Mouse (Mus musculus): ENCODE data around the gene Pon3.

DNA sequence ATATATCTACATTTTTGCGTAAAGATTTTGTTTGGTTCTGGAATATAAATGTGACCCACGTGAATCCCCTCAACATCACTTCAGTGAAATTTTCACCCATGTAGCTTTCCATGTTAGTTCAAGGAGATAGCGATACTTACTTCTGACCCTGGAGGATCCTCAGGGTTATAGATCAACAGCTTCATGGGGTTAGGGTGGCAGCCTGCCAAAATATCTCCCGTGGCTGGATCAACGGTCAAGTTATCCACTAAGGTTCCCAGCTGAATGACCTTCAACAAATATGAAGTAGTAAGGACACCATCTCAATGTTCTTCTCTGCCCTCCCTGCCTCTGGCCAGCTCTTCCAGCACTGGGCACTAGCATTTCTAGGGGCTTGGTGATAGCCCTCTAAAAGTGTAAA lies 25.8 kb downstream of the Pon3 start:
- TF ChIP-seq CTCF (conservative IDR thresholded peaks at IDR 0.05; ENCODE audit: insufficient read depth, insufficient read length, low read depth, low read length), result no peak
- no peak for TF ChIP-seq POLR2A (IDR thresholded peaks at IDR 0.05; ENCODE audit: low read depth, low read length)

Data from kidney, adult 2 months (tissue).